Mouse (Mus musculus): ENCODE results near the gene Gm20509. TPM values are rescaled to one million over a fixed set of nuclear protein-coding genes. Genes with fewer than 3 reads are reported as not detected.

The Gm20509 gene
- polyA plus RNA-seq (2014; fragmentation: Illumina TruSeq; extraction: RNeasy Lipid Tissue Mini Kit (QIAGEN cat#74804); ENCODE audit: low replicate concordance): not detected

GRCm38 (mm10) chr9:73102181-73102580 lies at the start of gene Gm20509:
Gene Gm20509, plus strand, starts transcription at chr9:73102470.

GRCm38 (mm10) chr9:73101536-73101935 lies 734 bp upstream of the Gm20509 start, which contains the start of gene Khdc3:
Gene Khdc3, plus strand, starts transcription at chr9:73101836.

GRCm38 (mm10) chr9:73112919-73113906 lies 10.9 kb downstream of the Gm20509 start, which contains the start of gene Rsl24d1:
Gene Rsl24d1, plus strand, starts transcription at chr9:73113426.

Other genes with a start within 250 kb of the Gm20509 start
- gene Pygo1, start 176.8 kb upstream of the Gm20509 start, polyA plus RNA-seq (2014; fragmentation: Illumina TruSeq; extraction: RNeasy Lipid Tissue Mini Kit (QIAGEN cat#74804); ENCODE audit: low replicate concordance): 0.82 TPM
- gene Dyx1c1, start 143.7 kb upstream of the Gm20509 start, polyA plus RNA-seq (2014; fragmentation: Illumina TruSeq; extraction: RNeasy Lipid Tissue Mini Kit (QIAGEN cat#74804); ENCODE audit: low replicate concordance): not detected
- gene Gm44503, start 143.6 kb upstream of the Gm20509 start, polyA plus RNA-seq (2014; fragmentation: Illumina TruSeq; extraction: RNeasy Lipid Tissue Mini Kit (QIAGEN cat#74804); ENCODE audit: low replicate concordance): not detected
- gene Ccpg1os, start 117.1 kb upstream of the Gm20509 start, polyA plus RNA-seq (2014; fragmentation: Illumina TruSeq; extraction: RNeasy Lipid Tissue Mini Kit (QIAGEN cat#74804); ENCODE audit: low replicate concordance): 8.4 TPM
- gene Ccpg1, start 117.0 kb upstream of the Gm20509 start, polyA plus RNA-seq (2014; fragmentation: Illumina TruSeq; extraction: RNeasy Lipid Tissue Mini Kit (QIAGEN cat#74804); ENCODE audit: low replicate concordance): 57.4 TPM
- 5.1 TPM for gene Pigb, start 62.1 kb upstream of the Gm20509 start, polyA plus RNA-seq (2014; fragmentation: Illumina TruSeq; extraction: RNeasy Lipid Tissue Mini Kit (QIAGEN cat#74804); ENCODE audit: low replicate concordance)
- 18.5 TPM for gene Rab27a, start 57.6 kb upstream of the Gm20509 start, polyA plus RNA-seq (2014; fragmentation: Illumina TruSeq; extraction: RNeasy Lipid Tissue Mini Kit (QIAGEN cat#74804); ENCODE audit: low replicate concordance)
- not detected for gene Khdc3, start 634 bp upstream of the Gm20509 start, polyA plus RNA-seq (2014; fragmentation: Illumina TruSeq; extraction: RNeasy Lipid Tissue Mini Kit (QIAGEN cat#74804); ENCODE audit: low replicate concordance)
- 35.5 TPM for gene Rsl24d1, start 11.0 kb downstream of the Gm20509 start, polyA plus RNA-seq (2014; fragmentation: Illumina TruSeq; extraction: RNeasy Lipid Tissue Mini Kit (QIAGEN cat#74804); ENCODE audit: low replicate concordance)